Mouse (Mus musculus) lung, postnatal 0 days (tissue): ENCODE results near the gene Fank1.

Source experiments
- CTCF ChIP-seq: IDR thresholded peaks from 2 replicates; pipeline ENCODE4 v1.5.1; 2016; ENCODE audit warnings: antibody characterized with exemption, mild to moderate bottlenecking
- EP300 ChIP-seq: IDR thresholded peaks from 2 replicates; pipeline ENCODE4 v1.6.1; 2016; ENCODE audit warnings: antibody characterized with exemption, mild to moderate bottlenecking, control low read depth

DNA sequence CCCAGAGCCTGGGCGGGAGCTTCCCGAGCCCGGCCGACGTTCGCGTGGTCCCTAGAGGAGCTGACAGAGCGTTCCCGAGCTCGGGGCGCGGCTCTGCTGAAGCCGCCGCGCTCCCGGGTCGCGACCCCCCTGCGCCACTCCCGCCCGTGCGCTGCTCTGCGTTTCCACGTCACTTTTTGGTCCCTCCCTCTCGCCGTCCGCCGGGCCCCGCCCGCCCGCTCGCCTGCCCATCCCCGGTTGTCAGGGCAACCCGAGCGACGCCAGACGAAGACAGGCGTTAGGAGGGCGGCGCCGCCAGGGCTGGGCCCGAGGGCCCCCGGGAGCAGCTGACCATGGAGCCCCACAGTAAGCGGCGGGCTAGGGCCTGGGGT lies at the start of gene Fank1:
- TF ChIP-seq CTCF = no peak
- no peak for TF ChIP-seq EP300
